Comparison of ENCODE assay signal across 26 mouse cellular contexts in genomic region chr10:76495501-76495900, GRCm38 (mm10). TPM values are rescaled to one million over a fixed set of nuclear protein-coding genes. Genes with fewer than 3 reads are reported as not detected.
DNase-seq lines count a peak whose midpoint lies in the region; ATAC-seq and TF ChIP-seq lines count a peak whose summit lies in the region.
"Had no signal": no experiment of that assay in that cellular context is flagged by ENCODE, and none has a peak within 500 bp of the region (broad histone marks: within the 10 kb centered on the region; RNA-seq: fewer than 3 reads in every experiment).

No protein-coding gene starts in this region.

- WGBS in heart, embryonic 10.5 days: 87% methylated on average over 6 of the region's 6 CpGs
- WGBS in heart, embryonic 13.5 days: 84% methylated on average over 6 of the region's 6 CpGs
- WGBS in limb, embryonic 12.5 days: 89% methylated on average over 6 of the region's 6 CpGs
- 92% methylated on average over 6 of the region's 6 CpGs for WGBS in limb, embryonic 10.5 days

- no peak overlapping the region for H3K27ac ChIP-seq in heart, embryonic 10.5 days
- peak overlapping the region; percentile 74 for H3K27ac ChIP-seq in heart, embryonic 13.5 days (replicated peaks)
- no peak overlapping the region for H3K27ac ChIP-seq in limb, embryonic 12.5 days
- no peak overlapping the region for H3K27ac ChIP-seq in limb, embryonic 10.5 days
- H3K27ac ChIP-seq in MEL (ENCODE audit: control insufficient read depth, low read depth, low read length): peak overlapping the region; percentile 88
- H3K27ac ChIP-seq: embryonic facial prominence, embryonic 10.5 days; forebrain, embryonic 13.5 days; hindbrain, embryonic 12.5 days had no signal

- DNase-seq in heart, adult 11 months: peak; percentile 73
- DNase-seq in heart, embryonic 10.5 days (ENCODE audit: low spot score): no peak
- DNase-seq in heart, postnatal 25 days (ENCODE audit: low spot score): no peak
- no peak for DNase-seq in limb, embryonic 10.5 days (ENCODE audit: low spot score)
- peak; percentile 37 for DNase-seq in MEL (ENCODE audit: low read depth, low spot score)
- no peak for DNase-seq in adrenal gland, adult 18-20 months (ENCODE audit: low spot score in 2 of 2)
- DNase-seq: adrenal gland, adult 2 months; adrenal gland, postnatal 25 days; cerebellum, adult 18-20 months; cerebellum, adult 9-11 months; cerebellum, postnatal 36 days; forebrain, postnatal 0 days; gastrocnemius, postnatal 36 days; kidney, adult 8-10 months had no signal

- peaks cover 85% of the 10 kb centered on the region for H3K36me3 ChIP-seq in heart, embryonic 10.5 days
- H3K36me3 ChIP-seq in heart, embryonic 13.5 days: peaks cover 87% of the 10 kb centered on the region
- H3K36me3 ChIP-seq in limb, embryonic 12.5 days: peaks cover 91% of the 10 kb centered on the region
- H3K36me3 ChIP-seq in limb, embryonic 10.5 days: peaks cover 90% of the 10 kb centered on the region
- peaks cover 14 to 38% of the 10 kb centered on the region in 2 experiments for H3K36me3 ChIP-seq in MEL (ENCODE audit: control insufficient read depth in 1 of 2, insufficient read depth in 2 of 2, low read length in 2 of 2)

- TF ChIP-seq RAD21 in MEL (IDR thresholded peaks at IDR 0.05; ENCODE audit: low read depth, low read length): no peak

- no peaks in the 10 kb centered on the region for H3K79me2 ChIP-seq in MEL (ENCODE audit: control insufficient read depth, insufficient read depth, low read length, poor library complexity)

- no peak for ATAC-seq in heart, embryonic 13.5 days (ENCODE audit: extremely low read depth, insufficient number of reproducible peaks, low FRiP score, low TSS enrichment)
- ATAC-seq in limb, embryonic 12.5 days (ENCODE audit: insufficient number of reproducible peaks, insufficient read depth, low FRiP score, low TSS enrichment, low read depth): no peak
- ATAC-seq: activated CD4-positive, CD25-positive, alpha-beta regulatory T cell, adult 4 months; forebrain, embryonic 13.5 days; forebrain, postnatal 0 days; hindbrain, embryonic 16.5 days; inflammation-experienced regulatory T-cells, adult 6 months; intestine, postnatal 0 days; Patski had no signal

- no peaks in the 10 kb centered on the region for H3K27me3 ChIP-seq in heart, embryonic 10.5 days (ENCODE audit: insufficient read depth, poor library complexity, severe bottlenecking)
- H3K27me3 ChIP-seq in heart, embryonic 13.5 days (replicated peaks): no peaks in the 10 kb centered on the region
- no peaks in the 10 kb centered on the region for H3K27me3 ChIP-seq in limb, embryonic 12.5 days
- no peaks in the 10 kb centered on the region for H3K27me3 ChIP-seq in limb, embryonic 10.5 days (ENCODE audit: low read depth, poor library complexity, severe bottlenecking)
- H3K27me3 ChIP-seq in MEL (ENCODE audit: control insufficient read depth in 1 of 2, insufficient read depth in 2 of 2, low read length in 2 of 2): no peaks in the 10 kb centered on the region
- H3K27me3 ChIP-seq: forebrain, embryonic 13.5 days; hindbrain, embryonic 12.5 days; Patski had no signal

- no peak overlapping the region for H3K9ac ChIP-seq in heart, embryonic 13.5 days
- H3K9ac ChIP-seq in limb, embryonic 12.5 days (replicated peaks): 0 out of 2 replicates have a peak overlapping the region, but pooled peaks have one; percentile 8
- H3K9ac ChIP-seq in MEL (ENCODE audit: control insufficient read depth, low read depth, low read length, poor library complexity, severe bottlenecking): peak overlapping the region; percentile 18; the same call in 1 of the 2 replicates
- H3K9ac ChIP-seq: forebrain, embryonic 13.5 days; forebrain, postnatal 0 days; hindbrain, embryonic 12.5 days had no signal

- TF ChIP-seq EP300 in MEL (IDR thresholded peaks at IDR 0.05; ENCODE audit: low read depth in 1 of 2, low read length in 2 of 2): peak; percentile 48 to 65; a peak in 2 of 4 replicates

- TF ChIP-seq POLR2A in MEL (IDR thresholded peaks at IDR 0.05; ENCODE audit: control insufficient read depth in 1 of 2, insufficient read depth in 1 of 2, low read depth in 1 of 2, low read length in 2 of 2, poor library complexity in 1 of 2): peak in 1 of 2 experiments; percentile 26; a peak in 1 of 4 replicates

- no peaks in the 10 kb centered on the region for H3K9me3 ChIP-seq in heart, embryonic 10.5 days
- no peaks in the 10 kb centered on the region for H3K9me3 ChIP-seq in heart, embryonic 13.5 days
- no peaks in the 10 kb centered on the region for H3K9me3 ChIP-seq in limb, embryonic 12.5 days
- H3K9me3 ChIP-seq in limb, embryonic 10.5 days (replicated peaks): no peaks in the 10 kb centered on the region
- no peaks in the 10 kb centered on the region for H3K9me3 ChIP-seq in MEL (replicated peaks; ENCODE audit: insufficient read depth, low read length)
- H3K9me3 ChIP-seq: embryonic facial prominence, embryonic 10.5 days; forebrain, embryonic 13.5 days; hindbrain, embryonic 12.5 days had no signal

- H3K4me3 ChIP-seq in heart, embryonic 10.5 days: no peak overlapping the region
- no peak overlapping the region for H3K4me3 ChIP-seq in heart, embryonic 13.5 days
- H3K4me3 ChIP-seq in limb, embryonic 12.5 days (replicated peaks): no peak overlapping the region
- H3K4me3 ChIP-seq in limb, embryonic 10.5 days: no peak overlapping the region
- H3K4me3 ChIP-seq in MEL (ENCODE audit: control insufficient read depth in 1 of 2, insufficient read depth in 1 of 2, low read depth in 2 of 2, low read length in 2 of 2): no peak overlapping the region
- H3K4me3 ChIP-seq: embryonic facial prominence, embryonic 10.5 days; forebrain, embryonic 13.5 days; hindbrain, embryonic 12.5 days had no signal

- no peak for TF ChIP-seq CTCF in MEL (IDR thresholded peaks at IDR 0.05 in 2 of 3, conservative IDR thresholded peaks at IDR 0.05 in 1 of 3; ENCODE audit: control insufficient read depth in 1 of 3, insufficient read depth in 1 of 3, low read depth in 2 of 3, low read length in 3 of 3, poor library complexity in 1 of 3, severe bottlenecking in 1 of 3)

- H3K4me2 ChIP-seq in heart, embryonic 13.5 days: no peak overlapping the region
- no peak overlapping the region for H3K4me2 ChIP-seq in limb, embryonic 12.5 days
- H3K4me2 ChIP-seq: forebrain, embryonic 13.5 days; hindbrain, embryonic 12.5 days had no signal

- H3K4me1 ChIP-seq in heart, embryonic 10.5 days: no peaks in the 10 kb centered on the region
- peaks cover 16% of the 10 kb centered on the region for H3K4me1 ChIP-seq in heart, embryonic 13.5 days
- H3K4me1 ChIP-seq in limb, embryonic 12.5 days (replicated peaks): no peaks in the 10 kb centered on the region
- H3K4me1 ChIP-seq in limb, embryonic 10.5 days: no peaks in the 10 kb centered on the region
- H3K4me1 ChIP-seq in MEL (ENCODE audit: control insufficient read depth in 1 of 2, insufficient read depth in 2 of 2, low read length in 2 of 2): peaks cover 25 to 37% of the 10 kb centered on the region in 2 experiments
- H3K4me1 ChIP-seq: embryonic facial prominence, embryonic 10.5 days; forebrain, embryonic 13.5 days; hindbrain, embryonic 12.5 days had no signal

- intact Hi-C loops in heart, postnatal 25 days (cut with DNase I): no loop called here

RNA-seq across cellular contexts. Expression of gene Ybey, which starts 26.6 kb away (rescaled TPM):
- 8.1 and 8.3 TPM in 2 replicates for polyA plus RNA-seq in heart, embryonic 10.5 days (2016; fragmentation: Nextera tagmentation; extraction: Ambion mirVana)
- 4.8 and 5.2 TPM in 2 replicates for polyA plus RNA-seq in heart, embryonic 13.5 days (2015; fragmentation: Nextera tagmentation; extraction: Ambion mirVana)
- total RNA-seq in heart, postnatal 25 days (2021): 1 to 10 TPM; 3.5 to 4.2 TPM
- polyA plus RNA-seq in limb, embryonic 12.5 days (2016; fragmentation: Nextera tagmentation; extraction: Ambion mirVana): 9.5 and 9.7 TPM in 2 replicates
- polyA plus RNA-seq in limb, embryonic 10.5 days (2016; fragmentation: Nextera tagmentation; extraction: Ambion mirVana): 11.5 and 11.6 TPM in 2 replicates
- total RNA-seq in MEL (2012; rRNA removed): 4.0 TPM in 2 replicates
- 1 to 10 TPM in 1 of 2 experiments, not detected in 1; 2.6 TPM for polyA plus RNA-seq in MEL (2012; ENCODE audit: insufficient read depth in 1 of 2, insufficient read length in 2 of 2, low read depth in 1 of 2, low replicate concordance in 2 of 2, missing spikeins in 1 of 2)
- 1 to 10 TPM; 2.4 to 2.5 TPM for total RNA-seq in adrenal gland, adult 18-20 months (2021)

RNA-seq across cellular contexts. Expression of gene Mcm3ap, which starts 26.8 kb away (rescaled TPM):
- polyA plus RNA-seq in heart, embryonic 10.5 days (2016; fragmentation: Nextera tagmentation; extraction: Ambion mirVana): 43.0 and 49.9 TPM in 2 replicates
- polyA plus RNA-seq in heart, embryonic 13.5 days (2015; fragmentation: Nextera tagmentation; extraction: Ambion mirVana): 32.1 and 32.8 TPM in 2 replicates
- 10 to 100 TPM; 22.8 to 27.1 TPM for total RNA-seq in heart, postnatal 25 days (2021)
- polyA plus RNA-seq in limb, embryonic 12.5 days (2016; fragmentation: Nextera tagmentation; extraction: Ambion mirVana): 74.7 and 86.0 TPM in 2 replicates
- 78.7 and 79.1 TPM in 2 replicates for polyA plus RNA-seq in limb, embryonic 10.5 days (2016; fragmentation: Nextera tagmentation; extraction: Ambion mirVana)
- total RNA-seq in MEL (2012; rRNA removed): 38.1 and 39.6 TPM in 2 replicates
- polyA plus RNA-seq in MEL (2012; ENCODE audit: insufficient read depth in 1 of 2, insufficient read length in 2 of 2, low read depth in 1 of 2, low replicate concordance in 2 of 2, missing spikeins in 1 of 2): 10 to 100 TPM in 1 of 2 experiments, not detected in 1; 57.0 TPM
- 10 to 100 TPM; 23.0 to 27.5 TPM for total RNA-seq in adrenal gland, adult 18-20 months (2021)

RNA-seq across cellular contexts. Expression of gene Lss, which starts 35.9 kb away (rescaled TPM):
- polyA plus RNA-seq in heart, embryonic 10.5 days (2016; fragmentation: Nextera tagmentation; extraction: Ambion mirVana): 19.8 and 34.7 TPM in 2 replicates
- 9.5 and 10.7 TPM in 2 replicates for polyA plus RNA-seq in heart, embryonic 13.5 days (2015; fragmentation: Nextera tagmentation; extraction: Ambion mirVana)
- total RNA-seq in heart, postnatal 25 days (2021): 1 to 10 TPM; 7.3 to 7.4 TPM
- polyA plus RNA-seq in limb, embryonic 12.5 days (2016; fragmentation: Nextera tagmentation; extraction: Ambion mirVana): 32.5 and 38.7 TPM in 2 replicates
- 51.2 and 52.5 TPM in 2 replicates for polyA plus RNA-seq in limb, embryonic 10.5 days (2016; fragmentation: Nextera tagmentation; extraction: Ambion mirVana)
- 26.3 and 27.5 TPM in 2 replicates for total RNA-seq in MEL (2012; rRNA removed)
- polyA plus RNA-seq in MEL (2012; ENCODE audit: insufficient read depth in 1 of 2, insufficient read length in 2 of 2, low read depth in 1 of 2, low replicate concordance in 2 of 2, missing spikeins in 1 of 2): 10 to 100 TPM; 27.5 to 28.3 TPM
- total RNA-seq in adrenal gland, adult 18-20 months (2021): 10 to 100 TPM; 45.1 to 73.1 TPM

RNA-seq across cellular contexts. Expression of gene 2610028H24Rik, which starts 46.6 kb away (rescaled TPM):
- polyA plus RNA-seq in heart, embryonic 10.5 days (2016; fragmentation: Nextera tagmentation; extraction: Ambion mirVana): not detected in 2 replicates
- polyA plus RNA-seq in heart, embryonic 13.5 days (2015; fragmentation: Nextera tagmentation; extraction: Ambion mirVana): not detected in 2 replicates
- under 1 TPM in 1 of 2 experiments, not detected in 1; 0.26 TPM for total RNA-seq in heart, postnatal 25 days (2021)
- polyA plus RNA-seq in limb, embryonic 12.5 days (2016; fragmentation: Nextera tagmentation; extraction: Ambion mirVana): not detected in 2 replicates
- polyA plus RNA-seq in limb, embryonic 10.5 days (2016; fragmentation: Nextera tagmentation; extraction: Ambion mirVana): not detected in 2 replicates
- 0.13 and 0.15 TPM in 2 replicates for total RNA-seq in MEL (2012; rRNA removed)
- polyA plus RNA-seq in MEL (2012; ENCODE audit: insufficient read depth in 1 of 2, insufficient read length in 2 of 2, low read depth in 1 of 2, low replicate concordance in 2 of 2, missing spikeins in 1 of 2): under 1 TPM in 1 of 2 experiments, not detected in 1; 0.10 TPM
- total RNA-seq in adrenal gland, adult 18-20 months (2021): not detected
- total RNA-seq: adrenal gland, adult 2 months; adrenal gland, postnatal 25 days; forebrain, postnatal 0 days; gastrocnemius, adult 8-10 months had no signal
- polyA plus RNA-seq: activated CD4-positive, CD25-positive, alpha-beta regulatory T cell, adult 4 months; adrenal gland, adult 2 months; C2C12; embryonic facial prominence, embryonic 10.5 days; forebrain, embryonic 13.5 days; hindbrain, embryonic 12.5 days; hindbrain, embryonic 16.5 days; inflammation-experienced regulatory T-cells, adult 6 months; intestine, postnatal 0 days; Patski had no signal

RNA-seq across cellular contexts. Expression of gene Pcnt, which starts 52.9 kb away (rescaled TPM):
- 14.9 and 15.1 TPM in 2 replicates for polyA plus RNA-seq in heart, embryonic 10.5 days (2016; fragmentation: Nextera tagmentation; extraction: Ambion mirVana)
- polyA plus RNA-seq in heart, embryonic 13.5 days (2015; fragmentation: Nextera tagmentation; extraction: Ambion mirVana): 9.6 and 9.7 TPM in 2 replicates
- 10 to 100 TPM; 38.1 to 47.4 TPM for total RNA-seq in heart, postnatal 25 days (2021)
- polyA plus RNA-seq in limb, embryonic 12.5 days (2016; fragmentation: Nextera tagmentation; extraction: Ambion mirVana): 20.7 and 22.5 TPM in 2 replicates
- polyA plus RNA-seq in limb, embryonic 10.5 days (2016; fragmentation: Nextera tagmentation; extraction: Ambion mirVana): 26.8 and 28.9 TPM in 2 replicates
- 30.7 and 34.1 TPM in 2 replicates for total RNA-seq in MEL (2012; rRNA removed)
- 10 to 100 TPM; 36.4 to 51.3 TPM for polyA plus RNA-seq in MEL (2012; ENCODE audit: insufficient read depth in 1 of 2, insufficient read length in 2 of 2, low read depth in 1 of 2, low replicate concordance in 2 of 2, missing spikeins in 1 of 2)
- total RNA-seq in adrenal gland, adult 18-20 months (2021): 10 to 100 TPM; 11.9 to 13.4 TPM

Comparison
In these comparisons a context has a peak if more than half of its experiments do, and no peak if none do; other contexts are left out.
1. DNase-seq: peak in heart, adult 11 months (single experiment) and MEL (single experiment); none in heart, embryonic 10.5 days (single experiment), heart, postnatal 25 days (single experiment), limb, embryonic 10.5 days (single experiment) and adrenal gland, adult 18-20 months (0 of 2).
2. H3K27ac ChIP-seq: peak in heart, embryonic 13.5 days (single experiment) and MEL (single experiment); none in heart, embryonic 10.5 days (single experiment), limb, embryonic 12.5 days (single experiment) and limb, embryonic 10.5 days (single experiment).